Mouse (Mus musculus): ENCODE measurements around the gene Dynlt1b. TPM values are rescaled to one million over a fixed set of nuclear protein-coding genes. Genes with fewer than 3 reads are reported as not detected.
"Not testable (repeated sequence)": the region's sequence is repeated elsewhere in the genome, so short reads cannot be mapped to it uniquely, and the experiment has no call there.

The Dynlt1b gene
- polyA plus RNA-seq, 1 experiment from 2014 or later: 422 TPM

- WGBS: 81% methylated on average over 4 of the region's 4 CpGs
- H3K4me1 ChIP-seq; DNase-seq (ENCODE audit: low spot score); H3K4me3 ChIP-seq; H3K9me3 ChIP-seq; H3K27ac ChIP-seq; H3K36me3 ChIP-seq; H3K27me3 ChIP-seq (ENCODE audit: insufficient read depth, poor library complexity, severe bottlenecking): not testable (repeated sequence)
Observed at GRCm38 (mm10) chr17:6400097-6400489, 29.8 kb upstream of the Dynlt1b start.

- H3K27me3 ChIP-seq (ENCODE audit: insufficient read depth, poor library complexity, severe bottlenecking); H3K9me3 ChIP-seq; H3K4me3 ChIP-seq; H3K36me3 ChIP-seq; H3K27ac ChIP-seq; H3K4me1 ChIP-seq: not testable (repeated sequence)
- DNase-seq (ENCODE audit: low spot score): peak; percentile 63
- WGBS: 64% methylated on average over 1 of the region's 1 CpGs
Observed at GRCm38 (mm10) chr17:6404493-6404892, 25.4 kb upstream of the Dynlt1b start.

GRCm38 (mm10) chr17:6406972-6407371 is 22.9 kb upstream of the Dynlt1b start:
- not testable (repeated sequence) for H3K4me1 ChIP-seq; H3K9me3 ChIP-seq; H3K27ac ChIP-seq; DNase-seq (ENCODE audit: low spot score); H3K4me3 ChIP-seq; H3K36me3 ChIP-seq; H3K27me3 ChIP-seq (ENCODE audit: insufficient read depth, poor library complexity, severe bottlenecking)
- WGBS: 70% methylated on average over 1 of the region's 2 CpGs

GRCm38 (mm10) chr17:6410713-6411213 is 19.1 kb upstream of the Dynlt1b start:
- not testable (repeated sequence) for H3K4me1 ChIP-seq; H3K9me3 ChIP-seq; DNase-seq (ENCODE audit: low spot score); H3K27ac ChIP-seq; H3K27me3 ChIP-seq (ENCODE audit: insufficient read depth, poor library complexity, severe bottlenecking); H3K36me3 ChIP-seq; H3K4me3 ChIP-seq
- WGBS: 45% methylated on average over 6 of the region's 6 CpGs

GRCm38 (mm10) chr17:6417118-6417517 is 12.8 kb upstream of the Dynlt1b start:
- H3K27me3 ChIP-seq (ENCODE audit: insufficient read depth, poor library complexity, severe bottlenecking): not testable (repeated sequence)
- WGBS: 39% methylated on average over 6 of the region's 7 CpGs

GRCm38 (mm10) chr17:6420557-6420956 is 9.4 kb upstream of the Dynlt1b start:
- not testable (repeated sequence) for H3K9me3 ChIP-seq; H3K4me1 ChIP-seq; DNase-seq (ENCODE audit: low spot score); H3K4me3 ChIP-seq; H3K36me3 ChIP-seq; H3K27me3 ChIP-seq (ENCODE audit: insufficient read depth, poor library complexity, severe bottlenecking); H3K27ac ChIP-seq
- WGBS: 83% methylated on average over 1 of the region's 2 CpGs

More at GRCm38 (mm10) chr17:6417118-6417517, 12.8 kb upstream of the Dynlt1b start:
- H3K4me3 ChIP-seq; H3K27ac ChIP-seq; H3K36me3 ChIP-seq; H3K4me1 ChIP-seq; DNase-seq (ENCODE audit: low spot score); H3K9me3 ChIP-seq: not testable (repeated sequence)

GRCm38 (mm10) chr17:6421547-6422326 is 8.2 kb upstream of the Dynlt1b start:
- H3K4me3 ChIP-seq; H3K9me3 ChIP-seq; H3K27me3 ChIP-seq (ENCODE audit: insufficient read depth, poor library complexity, severe bottlenecking); H3K4me1 ChIP-seq; DNase-seq (ENCODE audit: low spot score); H3K27ac ChIP-seq; H3K36me3 ChIP-seq: not testable (repeated sequence)
- 57% methylated on average over 13 of the region's 14 CpGs for WGBS

- H3K4me1 ChIP-seq; H3K27me3 ChIP-seq (ENCODE audit: insufficient read depth, poor library complexity, severe bottlenecking); H3K27ac ChIP-seq; DNase-seq (ENCODE audit: low spot score); H3K4me3 ChIP-seq; H3K36me3 ChIP-seq; H3K9me3 ChIP-seq: not testable (repeated sequence)
- WGBS: 49% methylated on average over 2 of the region's 2 CpGs
Observed at GRCm38 (mm10) chr17:6422370-6422769, 7.5 kb upstream of the Dynlt1b start.

GRCm38 (mm10) chr17:6422805-6423204 is 7.1 kb upstream of the Dynlt1b start:
- H3K4me3 ChIP-seq; H3K27ac ChIP-seq; DNase-seq (ENCODE audit: low spot score); H3K9me3 ChIP-seq; H3K36me3 ChIP-seq; H3K4me1 ChIP-seq; H3K27me3 ChIP-seq (ENCODE audit: insufficient read depth, poor library complexity, severe bottlenecking): not testable (repeated sequence)
- 55% methylated on average over 3 of the region's 3 CpGs for WGBS

- H3K4me3 ChIP-seq; H3K9me3 ChIP-seq; DNase-seq (ENCODE audit: low spot score); H3K27ac ChIP-seq; H3K36me3 ChIP-seq; H3K4me1 ChIP-seq; H3K27me3 ChIP-seq (ENCODE audit: insufficient read depth, poor library complexity, severe bottlenecking): not testable (repeated sequence)
- 53% methylated on average over 12 of the region's 12 CpGs for WGBS
Observed at GRCm38 (mm10) chr17:6424294-6424980, 5.5 kb upstream of the Dynlt1b start.

- not testable (repeated sequence) for H3K36me3 ChIP-seq; H3K27ac ChIP-seq; H3K4me3 ChIP-seq; H3K27me3 ChIP-seq (ENCODE audit: insufficient read depth, poor library complexity, severe bottlenecking); H3K4me1 ChIP-seq; DNase-seq (ENCODE audit: low spot score); H3K9me3 ChIP-seq
- 86% methylated on average over 3 of the region's 3 CpGs for WGBS
Observed at GRCm38 (mm10) chr17:6425325-6425724, 4.6 kb upstream of the Dynlt1b start.

- not testable (repeated sequence) for H3K27ac ChIP-seq; H3K4me3 ChIP-seq; H3K9me3 ChIP-seq; H3K36me3 ChIP-seq; H3K4me1 ChIP-seq; DNase-seq (ENCODE audit: low spot score); H3K27me3 ChIP-seq (ENCODE audit: insufficient read depth, poor library complexity, severe bottlenecking)
- 70% methylated on average over 6 of the region's 8 CpGs for WGBS
Observed at GRCm38 (mm10) chr17:6426869-6427268, 3.0 kb upstream of the Dynlt1b start.

GRCm38 (mm10) chr17:6428926-6429325 is 986 bp upstream of the Dynlt1b start:
- H3K27ac ChIP-seq; H3K4me3 ChIP-seq; H3K4me1 ChIP-seq; H3K9me3 ChIP-seq; H3K27me3 ChIP-seq (ENCODE audit: insufficient read depth, poor library complexity, severe bottlenecking); DNase-seq (ENCODE audit: low spot score): not testable (repeated sequence)
- peaks cover 13% of the 10 kb centered on the region; the same call in 1 of the 2 replicates for H3K36me3 ChIP-seq
- WGBS: 82% methylated on average over 2 of the region's 2 CpGs

All from heart, embryonic 10.5 days (tissue).